In the genomic region with DNA sequence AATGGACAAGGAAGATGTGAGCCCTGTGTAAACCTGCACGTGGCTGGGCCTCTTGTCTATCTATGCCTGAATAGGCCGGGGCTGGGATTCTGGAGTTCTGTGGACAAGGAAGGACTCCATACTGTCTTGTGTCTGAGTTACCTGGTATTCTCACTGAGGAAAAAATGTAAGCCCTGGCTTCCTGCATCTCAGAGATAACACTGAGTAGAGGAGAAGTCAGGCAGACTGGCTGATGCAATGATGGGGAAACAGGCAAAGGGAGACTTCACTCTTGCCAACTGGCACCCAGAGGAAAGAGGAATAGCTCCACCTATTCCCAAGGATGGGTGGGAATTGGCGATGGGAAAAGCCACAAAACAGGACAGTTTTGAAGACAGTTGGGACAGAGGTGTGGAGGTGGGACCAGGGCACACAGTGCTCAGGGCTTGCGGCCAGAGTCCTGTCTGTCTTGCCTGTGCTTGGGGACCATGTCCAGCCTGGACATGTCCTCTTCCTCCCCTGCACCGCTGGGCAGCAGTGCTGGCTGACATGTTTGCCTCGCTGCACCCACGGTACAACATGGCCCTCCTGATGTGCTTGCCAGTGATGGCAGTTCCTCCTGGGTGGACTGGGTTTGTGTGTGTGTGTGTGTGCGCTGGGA, we compare ENCODE assay signal across 16 mouse cellular contexts. TPM values are rescaled to one million over a fixed set of nuclear protein-coding genes. Genes with fewer than 3 reads are reported as not detected.
A peak's percentile ranks its signal among the peaks of the same experiment; 100 is the strongest.
DNase-seq lines count a peak whose midpoint lies in the region; ATAC-seq lines count a peak whose summit lies in the region.
"Had no signal": no experiment of that assay in that cellular context is flagged by ENCODE, and none has a peak within 500 bp of the region (broad histone marks: within the 10 kb centered on the region; RNA-seq: fewer than 3 reads in every experiment).

No protein-coding gene starts in this region.

- H3K27me3 ChIP-seq in megakaryocyte, embryonic 14.5 days (replicated peaks): peaks cover 93% of the 10 kb centered on the region
- H3K27me3 ChIP-seq: limb, embryonic 12.5 days had no signal

- DNase-seq in gastrocnemius, postnatal 25 days: peak; percentile 40
- DNase-seq in gastrocnemius, postnatal 14 days: no peak
- DNase-seq in MN1 (ENCODE audit: low spot score): peak; percentile 85
- peak; percentile 38 for DNase-seq in gonadal fat pad, adult 2 months (ENCODE audit: low read depth)
- DNase-seq in urinary bladder, adult 18-20 months (ENCODE audit: low spot score in 2 of 2): no peak
- DNase-seq in layer of hippocampus, adult 8-10 months (ENCODE audit: low spot score in 2 of 2): no peak
- DNase-seq: cerebellum, postnatal 10 days; kidney, adult 8-10 months; thymus, postnatal 36 days had no signal

- no peaks in the 10 kb centered on the region for H3K9me3 ChIP-seq in megakaryocyte, embryonic 14.5 days
- H3K9me3 ChIP-seq: limb, embryonic 12.5 days had no signal

- ATAC-seq in megakaryocyte, adult 5-6 weeks (ENCODE audit: poor library complexity, severe bottlenecking): no peak
- ATAC-seq: activated CD4-positive, CD25-positive, alpha-beta regulatory T cell, adult 4 months; forebrain, embryonic 14.5 days had no signal

- intact Hi-C loops in gastrocnemius, postnatal 14 days (cut with DNase I; ENCODE audit: low total_unique reads): loop anchor here (5.0 kb wide), 1 partner anchor 93 kb away; no protein-coding TSS in a partner anchor

- peaks cover 11% of the 10 kb centered on the region; the same call in 1 of the 2 replicates for H3K4me1 ChIP-seq in megakaryocyte, embryonic 14.5 days
- H3K4me1 ChIP-seq: limb, embryonic 12.5 days had no signal

- no peaks in the 10 kb centered on the region for H3K36me3 ChIP-seq in megakaryocyte, embryonic 14.5 days (replicated peaks; ENCODE audit: low read length)

- peak overlapping the region; percentile 24 for H3K4me3 ChIP-seq in megakaryocyte, embryonic 14.5 days (replicated peaks)
- H3K4me3 ChIP-seq: limb, embryonic 12.5 days had no signal

RNA-seq across cellular contexts. Expression of a gene that starts 48.2 kb away (rescaled TPM):
- total RNA-seq in gastrocnemius, postnatal 25 days (2021): 10 to 100 TPM; 47.7 to 50.2 TPM
- 10 to 100 TPM; 62.5 to 62.6 TPM for total RNA-seq in gastrocnemius, postnatal 14 days (2021)
- 0.03 TPM in 1 of 2 replicates, not detected in the other for polyA plus RNA-seq in megakaryocyte, embryonic 14.5 days (2012; ENCODE audit: insufficient read depth, low replicate concordance)
- total RNA-seq in megakaryocyte, adult 5-6 weeks (2015): not detected in 2 replicates
- total RNA-seq in megakaryocyte, adult 5-6 weeks (2017): not detected in 2 replicates
- polyA plus RNA-seq in gonadal fat pad, adult 2 months (2012; rRNA removed): 85.8 and 147 TPM in 2 replicates
- total RNA-seq in layer of hippocampus, adult 8-10 months (2022): 10 to 100 TPM; 10.3 to 13.7 (median 11.0) TPM
- total RNA-seq: hematopoietic stem cell, adult 5-6 weeks; megakaryocyte-erythroid progenitor cell, adult 5-6 weeks had no signal

Comparison
In these comparisons a context has a peak if more than half of its experiments do, and no peak if none do; other contexts are left out.
1. DNase-seq: peak in gastrocnemius, postnatal 25 days (single experiment), MN1 (single experiment) and gonadal fat pad, adult 2 months (single experiment); none in gastrocnemius, postnatal 14 days (single experiment), urinary bladder, adult 18-20 months (0 of 2) and layer of hippocampus, adult 8-10 months (0 of 2).
2. RNA of a gene that starts 48.2 kb away (total RNA-seq): 62.5 to 62.6 TPM in gastrocnemius, postnatal 14 days, 47.7 to 50.2 TPM in gastrocnemius, postnatal 25 days and 10.3 to 13.7 TPM in layer of hippocampus, adult 8-10 months; not detected in megakaryocyte, adult 5-6 weeks; every median in the first group is over 10 times any median in the second.